In the genomic region with DNA sequence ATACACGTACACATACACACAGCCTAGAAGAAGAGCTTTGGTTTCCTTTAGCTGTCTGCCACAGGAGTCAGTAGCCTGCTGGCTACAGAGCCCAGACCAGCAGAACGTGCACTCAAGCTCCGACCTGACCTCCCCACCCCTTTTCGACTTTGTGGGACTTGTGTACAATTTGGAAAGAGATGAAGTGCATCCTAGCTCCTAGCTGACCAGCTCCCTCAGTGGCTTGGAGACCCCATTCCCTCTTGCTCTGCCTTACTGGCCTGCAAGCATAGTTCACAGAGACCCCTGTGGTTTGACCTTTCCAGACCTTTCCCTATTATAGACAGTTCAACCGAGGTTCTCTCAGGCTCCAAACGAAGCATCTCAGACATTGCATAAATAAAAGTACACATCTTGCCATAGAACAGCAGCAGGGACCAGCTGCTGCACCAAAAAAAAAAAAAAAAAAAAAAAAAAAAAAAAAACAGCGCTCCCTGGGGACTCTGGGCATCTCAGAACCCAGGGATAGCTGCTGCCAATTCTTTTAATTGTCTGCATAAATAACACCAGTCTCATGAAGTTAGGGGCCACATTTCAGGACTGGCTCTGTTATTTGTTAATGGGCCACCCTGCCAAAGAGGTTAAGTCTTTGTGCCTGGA, we compare ENCODE assay signal across 8 mouse cellular contexts.
DNase-seq lines count a peak whose midpoint lies in the region; ATAC-seq lines count a peak whose summit lies in the region.

No protein-coding gene starts in this region.

- H3K9me3 ChIP-seq in embryonic facial prominence, embryonic 13.5 days = no peaks in the 10 kb centered on the region
- H3K9me3 ChIP-seq in intestine, embryonic 16.5 days (ENCODE audit: control insufficient read depth, low read length) = no peaks in the 10 kb centered on the region
- H3K9me3 ChIP-seq in midbrain, embryonic 14.5 days (ENCODE audit: control insufficient read depth, low read length) = no peaks in the 10 kb centered on the region

- H3K36me3 ChIP-seq in embryonic facial prominence, embryonic 13.5 days = no peaks in the 10 kb centered on the region
- H3K36me3 ChIP-seq in intestine, embryonic 16.5 days (ENCODE audit: control insufficient read depth, insufficient read depth, low read length) = no peaks in the 10 kb centered on the region
- no peaks in the 10 kb centered on the region for H3K36me3 ChIP-seq in midbrain, embryonic 14.5 days (ENCODE audit: control insufficient read depth, insufficient read depth, low read length)

- H3K9ac ChIP-seq in embryonic facial prominence, embryonic 13.5 days = peak overlapping the region; percentile 70
- peak overlapping the region; percentile 59; the same call in 1 of the 2 replicates for H3K9ac ChIP-seq in intestine, embryonic 16.5 days (ENCODE audit: low read depth, low read length)
- peak overlapping the region; percentile 72 for H3K9ac ChIP-seq in midbrain, embryonic 14.5 days (replicated peaks; ENCODE audit: low read length)

- H3K27ac ChIP-seq in embryonic facial prominence, embryonic 13.5 days = peak overlapping the region; percentile 81; the same call in 1 of the 2 replicates
- peak overlapping the region; percentile 75 for H3K27ac ChIP-seq in intestine, embryonic 16.5 days (ENCODE audit: low read length)
- H3K27ac ChIP-seq in midbrain, embryonic 14.5 days (replicated peaks; ENCODE audit: low read depth, low read length) = peak overlapping the region; percentile 88

- no peaks in the 10 kb centered on the region for H3K27me3 ChIP-seq in embryonic facial prominence, embryonic 13.5 days
- H3K27me3 ChIP-seq in intestine, embryonic 16.5 days (replicated peaks; ENCODE audit: control insufficient read depth, insufficient read depth, low read length) = no peaks in the 10 kb centered on the region
- H3K27me3 ChIP-seq in midbrain, embryonic 14.5 days (ENCODE audit: control insufficient read depth, insufficient read depth, low read length) = no peaks in the 10 kb centered on the region

- peak overlapping the region; percentile 52 for H3K4me3 ChIP-seq in embryonic facial prominence, embryonic 13.5 days
- peak overlapping the region; percentile 48 for H3K4me3 ChIP-seq in intestine, embryonic 16.5 days (ENCODE audit: low read length)
- H3K4me3 ChIP-seq in midbrain, embryonic 14.5 days (replicated peaks; ENCODE audit: low read depth, low read length) = peak overlapping the region; percentile 51

- WGBS in embryonic facial prominence, embryonic 13.5 days = 35% methylated on average over 7 of the region's 7 CpGs
- WGBS in intestine, embryonic 16.5 days = 42% methylated on average over 7 of the region's 7 CpGs
- 41% methylated on average over 7 of the region's 7 CpGs for WGBS in midbrain, embryonic 14.5 days

- intact Hi-C loops in heart, postnatal 25 days (cut with DNase I) = loop anchor here (5.0 kb wide), 2 partner anchors 97 to 143 kb away; no protein-coding TSS in a partner anchor

- H3K4me1 ChIP-seq in embryonic facial prominence, embryonic 13.5 days = peaks cover 22% of the 10 kb centered on the region
- H3K4me1 ChIP-seq in intestine, embryonic 16.5 days (ENCODE audit: control insufficient read depth, insufficient read depth, low read length) = peaks cover 7% of the 10 kb centered on the region
- peaks cover 13% of the 10 kb centered on the region; the same call in 1 of the 2 replicates for H3K4me1 ChIP-seq in midbrain, embryonic 14.5 days (ENCODE audit: control insufficient read depth, insufficient read depth, low read length)

- ATAC-seq in embryonic facial prominence, embryonic 13.5 days (ENCODE audit: insufficient number of reproducible peaks, insufficient read depth, low FRiP score, low TSS enrichment, low read depth) = no peak
- ATAC-seq in intestine, embryonic 16.5 days = peak; percentile 49
- 0 out of 2 replicates have a peak, but pooled peaks have one; percentile 44 for ATAC-seq in midbrain, embryonic 14.5 days (ENCODE audit: low FRiP score, low TSS enrichment)
- ATAC-seq in megakaryocyte progenitor cell, adult 5-6 weeks (replicated peaks; ENCODE audit: poor library complexity) = no peak
- ATAC-seq in CD4-positive, CD25-positive, alpha-beta regulatory T cell, adult 4 months = no peak

- peak overlapping the region; percentile 84 for H3K4me2 ChIP-seq in embryonic facial prominence, embryonic 13.5 days
- H3K4me2 ChIP-seq in intestine, embryonic 16.5 days (ENCODE audit: low read depth, low read length) = peak overlapping the region; percentile 74
- peak overlapping the region; percentile 78 for H3K4me2 ChIP-seq in midbrain, embryonic 14.5 days (ENCODE audit: low read length)

- DNase-seq in heart, adult 11 months = peak; percentile 87
- no peak for DNase-seq in heart, postnatal 25 days (ENCODE audit: low spot score)
- no peak for DNase-seq in midbrain, embryonic 14.5 days
- DNase-seq in cerebellum, postnatal 36 days = no peak

Comparison
In these comparisons a context has a peak if more than half of its experiments do, and no peak if none do; other contexts are left out.
1. ATAC-seq: peak in intestine, embryonic 16.5 days (single experiment) and midbrain, embryonic 14.5 days (single experiment); none in embryonic facial prominence, embryonic 13.5 days (single experiment), megakaryocyte progenitor cell, adult 5-6 weeks (single experiment) and CD4-positive, CD25-positive, alpha-beta regulatory T cell, adult 4 months (single experiment).
2. Peak in every context shown above with its lines, with median percentiles within 50 percentile points of each other: H3K27ac ChIP-seq, H3K4me2 ChIP-seq, H3K4me3 ChIP-seq and H3K9ac ChIP-seq.